Mouse (Mus musculus): ENCODE data around the gene Gm10644.

The Gm10644 gene

GRCm38 (mm10) chr8:83898456-83898855, 56.5 kb downstream of the Gm10644 start:
- peak; percentile 71 to 79 for DNase-seq (ENCODE audit: low spot score in 2 of 2)

GRCm38 (mm10) chr8:83897211-83897610, 57.8 kb downstream of the Gm10644 start:
- DNase-seq (ENCODE audit: low spot score in 2 of 2): peak in 1 of 2 experiments; percentile 74

GRCm38 (mm10) chr8:83896461-83896860, 58.5 kb downstream of the Gm10644 start:
- DNase-seq (ENCODE audit: low spot score in 2 of 2): no peak

- peak in 1 of 2 experiments; percentile 45 for DNase-seq (ENCODE audit: low spot score in 2 of 2)
These were observed 59.1 kb downstream of the Gm10644 start for GRCm38 (mm10) chr8:83895894-83896293.

- DNase-seq (ENCODE audit: low spot score in 2 of 2): peak; percentile 71 to 82
These were observed 61.1 kb downstream of the Gm10644 start for GRCm38 (mm10) chr8:83893915-83894314.

- peak; percentile 35 to 50 for DNase-seq (ENCODE audit: low spot score in 2 of 2)
These were observed 62.9 kb downstream of the Gm10644 start for GRCm38 (mm10) chr8:83892061-83892460.

GRCm38 (mm10) chr8:83888409-83888808, 66.6 kb downstream of the Gm10644 start:
- peak in 1 of 2 experiments; percentile 35 for DNase-seq (ENCODE audit: low spot score in 2 of 2)

Data from right cerebral cortex, postnatal 10 days (tissue).